Mouse (Mus musculus) brain, adult 2 months (tissue): ENCODE measurements around the gene Sez6.

ENCODE experiments used
- DNase-seq: peaks from one replicate; pipeline ENCODE4 v3.0.0; 2011; ENCODE audit warnings: low read depth, low spot score

Gene Sez6

GRCm38 (mm10) chr11:77906097-77906687 lies 24.4 kb upstream of the Sez6 start:
- DNase-seq, result peak; percentile 86

DNA sequence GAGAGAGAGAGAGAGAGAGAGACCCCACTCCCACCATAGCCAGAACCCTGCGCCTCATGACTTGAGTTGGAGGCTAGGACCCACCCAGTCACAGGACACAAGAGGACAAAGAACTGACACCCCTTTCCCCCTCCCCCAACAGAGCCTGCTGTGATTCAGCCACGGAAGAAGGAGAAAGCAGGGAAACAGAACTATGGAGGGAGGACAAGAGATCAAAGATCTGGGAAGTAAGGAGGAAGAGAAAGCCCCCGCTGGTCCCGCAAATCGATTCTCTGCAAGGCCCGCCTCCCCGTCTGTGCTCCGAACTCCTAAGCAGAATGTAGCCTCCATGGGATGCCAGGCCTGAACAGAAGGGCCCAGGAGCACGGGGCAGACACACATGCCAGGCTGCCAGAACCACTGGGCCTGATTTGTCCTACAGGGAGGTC lies 23.8 kb upstream of the Sez6 start:
- DNase-seq, result peak; percentile 81

GRCm38 (mm10) chr11:77908468-77908867 lies 22.1 kb upstream of the Sez6 start:
- no peak for DNase-seq

- DNase-seq, result peak; percentile 68
These were observed 21.2 kb upstream of the Sez6 start for GRCm38 (mm10) chr11:77909376-77909775.

DNA sequence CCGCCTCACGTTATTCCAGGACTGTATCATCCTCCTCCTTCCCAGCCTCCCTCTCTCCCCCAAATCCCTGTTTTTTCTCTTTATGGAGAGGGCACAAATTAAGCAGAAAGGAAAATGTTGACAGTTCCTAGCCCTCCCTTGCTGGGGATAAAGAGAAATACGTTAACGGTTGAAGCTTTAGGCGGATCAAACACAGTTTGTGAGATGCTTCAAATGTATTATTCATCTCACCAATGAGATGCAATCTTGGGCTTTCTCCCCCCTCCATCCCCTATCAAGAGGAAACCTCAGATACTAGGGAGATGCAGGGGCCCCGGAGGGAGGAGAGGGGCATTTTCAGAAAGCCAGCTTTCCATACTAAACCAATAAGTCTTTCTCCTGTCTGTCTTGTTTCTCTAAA lies 20.8 kb upstream of the Sez6 start:
- DNase-seq, result no peak

DNA sequence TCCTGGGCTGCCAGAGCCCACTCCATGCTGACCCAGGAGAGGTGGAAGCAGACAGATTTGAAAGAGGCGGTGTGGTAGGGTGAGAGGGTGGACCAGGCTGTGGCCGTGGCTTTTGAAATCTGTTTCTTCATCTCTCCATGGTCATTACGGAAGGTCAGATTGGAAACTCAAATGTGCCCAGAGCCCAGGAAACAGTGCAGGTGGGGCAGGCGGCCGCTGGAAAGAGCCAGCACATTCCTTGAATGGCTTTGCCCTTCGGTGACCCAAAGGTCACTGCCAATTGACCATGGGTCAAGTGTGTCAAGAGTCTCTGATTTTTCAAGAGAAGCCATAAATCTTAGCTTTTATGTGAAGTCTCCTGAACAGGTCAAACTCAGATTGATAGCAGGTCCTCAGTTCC lies 17.1 kb upstream of the Sez6 start:
- DNase-seq, result no peak

GRCm38 (mm10) chr11:77914598-77915260 lies 15.9 kb upstream of the Sez6 start:
- DNase-seq, result peak; percentile 26

DNA sequence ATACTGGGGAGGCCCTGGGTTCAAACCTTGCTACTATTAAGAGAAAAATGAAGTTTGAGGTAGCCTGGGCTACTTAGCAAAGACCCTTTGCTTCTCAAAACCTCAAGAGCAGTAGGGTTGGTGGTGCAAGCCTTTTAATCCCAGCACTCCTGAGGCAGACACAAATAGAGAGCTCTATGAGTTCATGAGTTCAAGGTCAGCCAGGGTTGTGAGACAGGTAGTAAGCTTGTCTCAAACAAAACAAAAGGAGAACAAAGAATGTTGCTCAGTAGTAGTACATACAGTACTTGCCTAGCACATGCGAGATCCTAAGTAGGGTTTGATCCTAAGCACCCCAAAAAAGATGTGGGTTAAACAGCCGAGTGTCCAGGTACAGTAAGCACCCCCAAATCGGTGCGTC lies 13.9 kb upstream of the Sez6 start:
- no peak for DNase-seq

GRCm38 (mm10) chr11:77917166-77917565 lies 13.4 kb upstream of the Sez6 start:
- peak; percentile 82 for DNase-seq

DNA sequence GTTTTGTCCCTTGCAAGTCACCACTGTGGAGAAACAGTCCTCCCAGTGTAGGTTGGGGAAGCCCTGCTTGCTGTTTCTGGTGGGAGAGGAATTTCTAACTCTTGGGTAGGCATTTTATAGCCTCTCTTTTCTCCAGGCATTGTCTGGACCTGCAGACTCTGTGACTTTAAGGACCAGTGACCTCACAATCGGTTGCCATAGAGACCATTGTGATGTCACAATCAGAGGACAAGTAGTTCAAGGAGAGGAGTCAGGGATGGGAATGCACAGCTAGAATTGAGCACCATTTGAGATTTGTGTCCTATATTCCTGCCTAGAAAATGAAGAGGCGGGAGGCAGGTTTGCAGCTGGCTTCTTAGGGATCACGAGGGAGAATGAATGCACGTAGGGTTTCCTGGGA lies 7.3 kb upstream of the Sez6 start:
- DNase-seq, result peak; percentile 62

GRCm38 (mm10) chr11:77925836-77926657 lies 4.6 kb upstream of the Sez6 start:
- no peak for DNase-seq

GRCm38 (mm10) chr11:77926666-77927065 lies 3.9 kb upstream of the Sez6 start:
- DNase-seq, result no peak

- DNase-seq, result no peak
These were observed 2.8 kb upstream of the Sez6 start for GRCm38 (mm10) chr11:77927837-77928236.

- DNase-seq, result no peak
These were observed 1.2 kb downstream of the Sez6 start for GRCm38 (mm10) chr11:77931541-77932433.

- no peak for DNase-seq
These were observed 2.0 kb downstream of the Sez6 start for GRCm38 (mm10) chr11:77932576-77932975.

- DNase-seq, result peak; percentile 82
These were observed 3.5 kb downstream of the Sez6 start for GRCm38 (mm10) chr11:77934111-77934521.

DNA sequence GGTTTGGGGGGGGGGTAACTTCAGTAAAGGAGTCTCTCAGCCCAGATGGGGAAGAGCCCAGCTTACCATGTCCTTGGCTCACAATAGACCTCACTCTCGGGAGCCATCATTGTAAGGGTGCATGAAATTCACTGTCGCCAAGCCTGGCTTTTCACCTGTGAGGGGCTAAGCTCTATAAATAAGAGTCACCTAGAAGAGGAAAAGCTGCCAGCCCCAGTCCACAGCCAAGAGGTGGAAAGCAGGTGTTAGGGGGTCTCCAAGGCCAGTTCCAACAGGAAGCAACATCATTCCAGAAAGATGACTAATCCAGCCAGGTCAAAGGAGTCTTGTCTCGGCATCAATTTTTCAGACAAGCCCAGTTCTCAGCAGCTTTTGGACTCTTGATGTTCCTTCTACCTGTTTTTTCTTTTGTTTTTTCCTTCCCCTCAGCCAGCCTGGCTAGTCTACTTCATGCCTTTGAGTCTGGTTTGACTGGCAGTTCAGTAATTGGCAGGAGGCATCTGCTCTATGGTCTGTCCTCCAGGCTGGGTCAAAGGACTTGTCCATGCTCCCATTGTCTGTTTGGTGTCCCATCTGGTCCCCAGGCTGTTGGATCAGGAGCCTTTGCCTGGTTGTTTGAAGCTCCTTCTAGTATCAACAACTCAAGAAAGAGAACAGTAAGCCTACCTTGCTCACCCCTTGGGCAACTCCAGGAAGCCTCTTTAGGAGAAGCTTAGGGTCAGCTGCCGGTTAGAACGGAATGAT lies 4.1 kb downstream of the Sez6 start:
- peak; percentile 87 for DNase-seq

DNA sequence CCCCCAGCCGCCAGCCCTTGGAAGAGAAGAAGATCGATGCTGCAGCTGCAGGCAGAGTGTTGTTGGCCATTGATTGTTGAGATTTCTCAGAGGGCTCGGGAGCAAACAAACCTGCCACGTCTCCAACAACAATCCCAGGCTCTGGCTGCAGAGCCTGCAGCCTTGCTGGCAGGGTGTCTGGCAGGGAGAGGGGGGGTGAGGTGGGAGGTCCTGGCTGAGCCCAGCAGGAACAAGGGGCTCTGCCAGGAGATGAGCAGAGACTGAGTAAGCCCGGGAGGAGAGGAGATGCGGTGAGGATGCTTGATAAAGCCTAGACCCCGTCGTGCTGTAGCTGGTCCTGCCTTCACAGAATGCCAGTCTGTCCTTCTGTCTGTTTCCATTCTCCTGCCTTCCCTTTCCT lies 6.2 kb downstream of the Sez6 start:
- DNase-seq, result peak; percentile 63

DNA sequence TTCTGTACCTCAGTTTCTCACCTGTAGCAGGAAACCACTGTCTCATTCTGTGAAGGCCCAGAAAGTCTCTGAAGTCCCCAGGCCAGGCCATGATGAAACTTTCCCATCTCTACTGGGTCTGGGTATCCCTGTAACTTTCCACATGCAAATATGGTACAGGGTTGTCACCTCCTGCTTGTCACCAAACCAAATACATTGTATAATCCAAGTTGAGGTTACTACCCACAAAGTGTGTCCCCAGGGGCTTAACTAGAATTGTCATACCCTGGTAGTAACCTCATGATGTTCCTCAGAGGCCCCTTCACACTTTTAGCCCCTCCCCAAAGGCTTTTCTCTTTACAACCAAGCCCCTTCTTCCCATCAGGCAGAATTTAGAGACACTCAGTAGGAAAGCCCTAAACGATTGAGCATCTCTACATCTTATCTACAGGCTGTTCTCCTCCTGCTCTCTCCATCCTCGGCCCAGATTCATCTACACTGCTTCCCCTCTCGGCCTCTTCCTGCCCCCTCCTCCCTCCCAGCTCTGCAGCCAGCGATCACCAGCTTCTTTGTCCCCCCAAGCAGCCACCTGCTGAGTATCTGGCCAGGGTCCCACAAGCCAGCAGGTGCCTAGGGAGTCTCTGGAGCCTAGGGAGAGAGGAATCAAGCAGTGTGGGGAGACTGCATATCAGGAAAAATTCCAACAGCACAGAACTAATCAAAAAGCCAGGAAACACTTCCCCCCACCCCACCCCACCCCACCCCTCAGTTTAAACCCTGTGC lies 7.2 kb downstream of the Sez6 start:
- DNase-seq, result no peak

- no peak for DNase-seq
These were observed 11.6 kb downstream of the Sez6 start for GRCm38 (mm10) chr11:77942230-77942629.
